Mouse (Mus musculus) midbrain, embryonic 13.5 days (tissue): ENCODE measurements around the gene Fbxo40. TPM values are rescaled to one million over a fixed set of nuclear protein-coding genes. Genes with fewer than 3 reads are reported as not detected.

Experiments
- polyA plus RNA-seq: library from polyadenylated mRNA; unstranded; fragments of >200 nt; fragmentation: Nextera tagmentation; extraction: Ambion mirVana; gene quantifications from 2 replicates; pipeline ENCODE4 v1.2.1, GENCODE M21; 2015

The Fbxo40 gene
- polyA plus RNA-seq, 1 experiment from 2014 or later, result not detected

Other genes starting within 250 kb of the Fbxo40 start
- 6.0 and 7.0 TPM in 2 replicates for gene Slc15a2, start 205.5 kb downstream of the Fbxo40 start, polyA plus RNA-seq
- 64.3 and 72.5 TPM in 2 replicates for gene Iqcb1, start 162.1 kb downstream of the Fbxo40 start, polyA plus RNA-seq
- 0.73 and 0.89 TPM in 2 replicates for gene Eaf2, start 115.5 kb downstream of the Fbxo40 start, polyA plus RNA-seq
- gene Golgb1, start 115.3 kb downstream of the Fbxo40 start, polyA plus RNA-seq, result 91.6 and 97.5 TPM in 2 replicates
- gene Hcls1, start 55.5 kb downstream of the Fbxo40 start, polyA plus RNA-seq, result 1.4 and 1.8 TPM in 2 replicates
- gene Polq, start 21.3 kb upstream of the Fbxo40 start, polyA plus RNA-seq, result 4.3 and 4.7 TPM in 2 replicates